Mouse (Mus musculus) spleen, adult 2 months (tissue): ENCODE results near the gene Gm49630.
"Not testable (repeated sequence)": the region's sequence is repeated elsewhere in the genome, so short reads cannot be mapped to it uniquely, and the experiment has no call there.

Experiments
- CTCF ChIP-seq: fragments of 200-500 bp; IDR thresholded peaks from 2 replicates; pipeline ENCODE4 v1.5.1; 2011; ENCODE audit warnings: mild to moderate bottlenecking, inconsistent platforms; ENCODE audit not compliant: insufficient read depth, insufficient read length, insufficient replicate concordance; ENCODE audit errors: extremely low read depth
- POLR2A ChIP-seq: fragments of 200-500 bp; IDR thresholded peaks from 2 replicates; pipeline ENCODE4 v1.6.1; 2011; ENCODE audit warnings: low read depth, low read length, inconsistent platforms

DNA sequence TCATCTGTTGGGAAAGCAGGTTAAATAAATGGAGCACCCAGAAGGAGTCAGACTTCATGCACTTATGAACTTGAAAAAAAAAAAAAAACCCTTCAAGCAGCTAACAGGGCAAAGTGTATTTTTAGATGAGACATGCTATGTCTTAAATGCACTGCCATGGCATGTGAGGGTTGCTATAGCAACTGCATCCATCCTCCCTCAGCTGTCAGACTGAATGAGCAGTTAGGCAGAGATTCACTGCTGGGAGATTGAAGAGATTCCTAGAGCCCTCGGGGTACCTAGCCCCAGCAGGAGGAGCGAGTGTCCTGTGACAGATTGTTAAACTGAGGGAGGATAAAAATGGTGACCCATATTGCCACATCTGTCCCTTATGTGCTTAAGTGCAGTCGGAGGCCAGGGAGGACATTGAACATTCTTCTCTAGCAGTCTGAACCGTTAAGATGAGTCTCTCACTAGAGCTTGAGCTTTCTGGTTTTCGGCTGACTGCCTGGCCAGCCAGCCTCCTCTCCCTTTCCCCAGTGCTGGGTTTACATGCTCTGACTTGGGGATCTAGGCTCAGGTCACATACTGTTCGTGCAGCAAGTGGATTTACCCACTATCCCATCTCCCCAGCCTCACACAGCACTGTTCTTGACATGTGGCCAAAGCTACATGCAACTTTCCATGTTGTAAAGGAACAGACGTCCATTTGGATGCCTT lies 5.0 kb downstream of the Gm49630 start:
- TF ChIP-seq CTCF, POLR2A: not testable (repeated sequence)
